Mouse (Mus musculus) T-helper 1 cell (primary cell): ENCODE data around the gene Agpat2.

Experiments used
- in situ Hi-C: fragments of 300-600 bp; cut with MboI, MseI; formaldehyde crosslinking; loops from one replicate; pipeline ENCODE4 v1.15.1; 2025; ENCODE audit warnings: high pct_unique_total_duplicates

Agpat2 gene

DNA sequence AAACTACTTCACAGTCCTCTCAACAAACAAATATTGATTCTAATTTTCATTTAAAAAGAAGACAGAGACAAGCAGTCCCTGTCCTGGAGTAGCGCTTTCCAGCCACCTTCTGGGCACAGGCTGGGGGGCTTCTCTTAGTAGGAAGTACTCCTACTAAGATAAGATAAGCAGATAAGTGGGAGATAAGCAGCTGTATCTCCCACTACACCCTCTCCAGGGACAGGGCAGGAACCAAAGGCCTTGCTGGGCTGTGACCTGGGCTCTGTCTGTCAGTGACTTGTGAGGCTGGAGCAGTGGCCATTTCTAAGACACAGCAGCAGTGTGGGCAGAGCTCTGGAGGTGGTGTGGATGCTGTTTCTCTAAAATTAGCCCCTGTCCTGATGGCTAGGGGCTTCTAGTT, 28.8 kb downstream of the Agpat2 start:
- in situ Hi-C loops = no loop called here

DNA sequence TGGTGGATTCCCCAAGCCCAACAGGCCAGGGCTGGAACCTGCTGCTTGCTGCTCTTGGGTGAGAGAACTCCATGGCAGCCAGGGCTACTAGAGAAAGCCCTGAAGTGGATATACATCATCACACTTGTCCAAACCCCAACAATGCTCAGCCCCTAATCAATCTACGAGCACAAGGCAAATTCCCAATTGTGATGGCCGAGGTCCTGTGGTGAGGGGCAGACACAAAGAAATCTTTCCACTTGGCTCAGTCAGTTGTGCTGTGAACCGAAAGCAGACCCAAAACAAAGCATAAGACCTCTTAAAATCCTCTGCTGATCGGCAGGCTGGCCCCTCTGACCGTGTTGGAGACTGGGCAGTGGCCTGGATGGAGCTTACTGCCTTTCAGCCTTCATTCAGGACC, 29.4 kb downstream of the Agpat2 start:
- in situ Hi-C loops = no loop called here

DNA sequence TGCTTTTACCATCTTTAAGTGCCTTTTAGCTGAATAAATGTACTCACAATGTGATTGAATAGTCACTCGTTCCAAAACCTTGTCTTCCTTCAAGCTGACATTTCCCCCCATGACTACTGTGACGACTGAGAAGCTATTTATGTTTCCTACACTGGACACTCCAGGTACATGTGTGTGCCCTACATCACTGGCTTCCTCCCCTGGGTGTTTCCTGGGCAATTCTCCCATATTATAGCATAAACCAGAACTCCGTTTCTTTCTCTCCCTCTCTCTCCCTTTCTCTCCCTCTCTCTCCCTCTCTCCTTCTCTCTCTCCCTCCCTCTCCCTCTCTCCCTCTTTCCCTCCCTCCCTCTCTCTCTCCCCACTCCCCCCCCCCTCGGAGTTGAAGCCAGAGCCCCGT, 30.4 kb downstream of the Agpat2 start:
- in situ Hi-C loops = no loop called here

DNA sequence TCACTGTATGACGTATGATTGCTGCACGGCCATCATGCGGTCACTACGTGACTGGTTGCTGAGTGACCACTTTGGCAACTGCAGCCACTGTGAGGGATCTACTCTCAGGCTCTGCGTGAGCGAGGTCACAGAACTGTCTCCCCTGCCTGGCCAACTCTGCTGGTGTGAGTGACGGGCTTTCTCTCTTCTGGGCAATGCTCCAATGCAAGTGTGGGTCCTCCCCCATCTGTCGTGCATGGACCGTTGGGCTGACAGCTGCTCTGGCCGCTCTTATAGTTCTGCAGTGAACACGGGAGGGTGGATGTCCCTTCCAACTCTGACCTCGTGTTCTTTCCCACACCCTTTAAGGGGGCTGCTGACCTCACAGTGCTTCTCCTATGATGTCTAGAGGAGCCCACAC, 30.8 kb downstream of the Agpat2 start:
- in situ Hi-C loops = no loop called here

DNA sequence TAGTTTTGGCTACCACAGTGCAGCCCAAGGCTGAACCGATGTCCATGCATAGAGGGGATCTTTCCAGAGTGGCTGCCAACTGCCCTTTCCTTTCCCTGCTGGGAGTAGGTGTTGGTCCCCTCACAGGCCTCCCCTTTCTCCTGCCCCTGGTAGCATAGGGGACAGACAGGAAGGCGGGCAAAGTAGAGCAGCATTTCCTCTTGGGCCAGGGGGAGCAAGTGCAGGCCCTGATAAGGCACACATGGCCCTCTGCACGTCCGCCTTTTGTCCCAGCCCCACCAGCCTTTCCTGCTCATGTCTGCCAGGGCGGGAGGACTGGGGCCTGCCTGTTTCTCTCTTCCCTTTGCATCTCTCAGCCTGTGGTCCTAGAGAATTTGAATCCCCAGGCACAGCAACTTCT, 32.4 kb downstream of the Agpat2 start:
- in situ Hi-C loops = no loop called here

DNA sequence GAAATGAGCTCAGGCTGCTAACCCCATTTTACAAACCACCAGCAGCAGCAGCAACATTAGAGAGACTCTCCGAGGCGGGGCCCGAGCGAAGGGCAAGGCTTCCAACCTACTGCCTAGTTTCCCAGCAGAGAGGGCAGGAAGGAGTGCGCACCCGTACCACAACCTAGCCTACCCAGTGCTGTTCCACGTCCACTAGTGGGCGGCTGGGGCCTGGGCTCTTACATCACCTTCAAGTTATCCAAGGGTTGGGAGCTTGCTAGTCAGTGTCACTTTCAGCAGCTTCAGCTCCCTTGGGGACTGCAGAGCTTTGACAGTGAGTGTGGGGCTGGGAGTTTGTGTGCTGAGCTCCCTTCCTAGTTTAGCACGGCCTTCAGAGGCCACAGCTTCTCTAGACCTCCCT, 32.8 kb downstream of the Agpat2 start:
- in situ Hi-C loops = no loop called here

DNA sequence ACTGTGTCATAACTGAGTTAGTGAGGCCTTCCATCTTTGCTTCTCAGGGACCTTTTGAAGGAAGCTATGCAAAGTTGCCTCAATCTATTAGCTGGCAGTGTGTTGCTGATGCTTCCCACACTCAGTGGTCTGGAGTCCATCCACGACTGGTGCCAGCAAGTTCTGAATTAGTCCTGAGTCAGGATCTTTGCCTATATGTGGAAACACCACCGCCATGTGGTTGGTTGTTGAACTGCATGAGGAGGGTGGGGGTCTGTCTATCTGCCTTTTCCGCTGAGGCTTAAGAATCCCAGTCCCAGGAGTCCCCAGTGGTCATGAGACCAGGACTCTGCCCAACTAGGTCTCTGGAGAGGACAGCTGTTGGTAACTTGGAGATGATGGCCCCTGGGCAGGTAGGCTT, 34.2 kb downstream of the Agpat2 start:
- in situ Hi-C loops = no loop called here

DNA sequence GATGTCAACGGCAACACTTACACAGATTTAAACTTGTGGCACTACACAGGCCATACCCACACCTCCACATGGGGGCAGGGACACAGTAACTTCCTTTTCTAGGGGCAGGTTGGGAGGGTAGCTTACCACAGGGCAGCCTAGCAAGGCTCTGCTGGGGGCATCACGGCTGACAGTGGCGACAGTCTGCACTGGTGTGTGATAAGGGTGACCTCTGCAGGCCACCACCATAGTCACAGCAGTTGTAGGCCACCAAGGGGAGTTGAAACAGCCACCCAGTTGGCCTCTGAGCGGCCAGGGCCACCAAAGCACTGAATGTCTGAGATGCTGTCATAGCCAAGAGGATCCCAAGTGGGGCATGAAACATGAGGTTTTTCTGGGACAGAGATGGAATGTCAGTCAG, 38.0 kb downstream of the Agpat2 start:
- in situ Hi-C loops = no loop called here

DNA sequence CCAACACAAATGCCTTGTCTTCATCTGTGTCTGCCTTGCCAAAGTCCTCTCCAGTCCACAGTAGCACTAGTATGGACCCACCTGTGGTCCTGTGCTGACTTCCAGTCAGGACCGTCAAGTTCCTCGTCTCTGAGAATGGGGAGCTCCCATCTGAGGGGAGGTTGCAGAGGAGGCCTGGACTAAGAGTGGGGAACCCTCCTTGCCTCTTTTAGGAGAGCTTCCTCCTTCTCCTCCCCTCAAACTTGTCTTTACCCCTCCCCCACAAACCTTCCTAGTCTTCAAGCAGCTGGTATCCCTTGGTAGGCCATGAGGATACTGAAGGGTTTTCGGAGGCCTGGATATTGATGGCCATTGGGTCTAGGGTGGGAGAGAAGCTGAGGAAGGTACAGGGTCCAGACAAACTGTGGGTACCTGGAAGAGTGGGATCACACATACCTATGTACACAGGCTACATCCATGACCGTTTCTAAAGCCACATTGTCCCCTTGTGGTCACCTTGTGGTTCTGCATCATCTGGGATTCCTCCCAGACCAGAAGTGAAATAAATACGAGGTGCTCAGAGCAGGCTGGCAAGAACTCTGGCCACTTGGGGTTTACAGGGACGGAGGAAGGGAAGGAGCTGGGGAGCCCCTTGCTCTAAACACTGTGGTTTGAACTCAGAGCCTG, 42.7 kb downstream of the Agpat2 start:
- in situ Hi-C loops = loop anchor here (5.0 kb wide), 2 partner anchors 49 to 109 kb away; no protein-coding TSS in a partner anchor

DNA sequence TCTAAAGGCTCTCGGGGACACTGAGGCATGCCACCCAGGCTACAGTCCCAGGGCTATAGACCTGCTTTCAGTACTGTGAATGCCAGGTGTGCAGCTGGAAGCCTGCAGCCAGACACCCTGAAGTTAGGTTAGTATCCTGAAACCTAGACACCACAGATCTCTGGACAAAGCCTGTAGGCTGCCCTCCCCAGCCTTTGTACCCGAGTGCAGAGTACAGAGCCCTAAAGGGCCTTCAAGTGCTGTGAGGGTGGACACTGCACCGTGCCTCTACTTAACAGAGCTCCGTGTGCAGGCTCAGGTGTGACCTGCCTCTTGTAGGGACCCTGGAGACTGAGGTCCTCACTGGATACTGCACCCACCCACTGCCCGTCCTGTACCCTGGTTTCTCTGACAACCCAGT, 43.7 kb downstream of the Agpat2 start:
- in situ Hi-C loops = loop anchor here (5.0 kb wide), 2 partner anchors 48 to 108 kb away; no protein-coding TSS in a partner anchor

DNA sequence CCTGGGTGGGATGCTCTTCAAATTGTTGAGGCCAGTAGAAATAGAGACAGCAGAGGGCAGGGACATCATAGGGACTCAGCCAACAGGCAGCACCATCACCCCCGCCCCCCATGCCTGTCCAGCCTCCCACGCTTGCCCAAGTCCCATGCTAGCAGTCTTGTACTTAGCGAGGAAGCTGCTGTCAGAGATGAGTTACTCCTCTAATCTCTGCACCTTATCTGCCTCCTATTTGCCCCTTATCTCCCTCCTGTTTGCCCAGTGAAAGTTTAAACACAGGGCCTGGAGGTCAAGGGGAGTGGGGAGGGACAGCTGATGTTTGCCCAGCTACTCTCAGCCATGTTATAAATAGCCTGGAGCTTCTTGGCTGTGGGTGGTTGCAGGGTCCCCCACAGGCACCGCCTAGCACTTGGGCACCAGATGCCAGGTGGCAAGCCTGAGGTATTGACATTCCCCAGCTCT, 47.7 kb downstream of the Agpat2 start:
- in situ Hi-C loops = no loop called here

DNA sequence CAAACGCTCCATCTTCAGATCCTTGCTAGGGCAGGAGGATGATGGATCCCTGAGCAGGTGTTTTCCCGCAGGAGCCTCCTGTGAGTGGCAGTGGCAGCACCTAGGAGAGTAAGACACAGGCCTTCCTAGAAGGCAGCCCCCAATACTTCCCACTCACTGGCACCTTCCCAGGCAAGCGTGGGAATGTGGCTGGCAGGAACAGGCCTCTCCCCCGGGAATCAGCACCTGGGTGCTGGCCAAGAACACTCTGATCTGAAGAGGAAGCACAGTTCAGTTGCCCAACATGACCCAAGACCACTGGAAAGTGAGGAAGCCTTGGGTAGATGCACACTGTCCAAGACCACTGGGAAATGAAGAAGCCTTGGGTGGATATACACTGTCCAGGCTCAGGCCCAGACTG, 49.1 kb downstream of the Agpat2 start:
- in situ Hi-C loops = no loop called here

DNA sequence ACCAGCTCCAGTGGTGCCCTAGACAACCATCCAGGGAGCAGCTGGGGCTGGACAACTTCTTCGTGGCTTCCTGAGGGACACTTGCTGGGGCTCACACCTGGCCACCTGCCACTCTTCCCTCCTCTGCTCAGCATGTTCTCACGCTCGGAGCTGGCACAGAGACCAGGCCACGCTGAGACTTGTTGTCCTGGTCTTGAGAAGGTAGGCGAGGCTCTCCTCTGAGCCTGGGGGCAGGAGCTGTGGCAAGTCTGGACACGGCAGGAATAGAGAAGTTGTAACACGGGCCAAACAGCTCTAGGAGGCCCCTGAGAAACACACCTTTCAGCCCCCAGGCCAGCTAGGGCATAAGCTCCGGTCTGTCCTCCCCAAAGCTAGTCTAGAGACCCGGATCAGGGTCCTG, 50.3 kb downstream of the Agpat2 start:
- in situ Hi-C loops = no loop called here

DNA sequence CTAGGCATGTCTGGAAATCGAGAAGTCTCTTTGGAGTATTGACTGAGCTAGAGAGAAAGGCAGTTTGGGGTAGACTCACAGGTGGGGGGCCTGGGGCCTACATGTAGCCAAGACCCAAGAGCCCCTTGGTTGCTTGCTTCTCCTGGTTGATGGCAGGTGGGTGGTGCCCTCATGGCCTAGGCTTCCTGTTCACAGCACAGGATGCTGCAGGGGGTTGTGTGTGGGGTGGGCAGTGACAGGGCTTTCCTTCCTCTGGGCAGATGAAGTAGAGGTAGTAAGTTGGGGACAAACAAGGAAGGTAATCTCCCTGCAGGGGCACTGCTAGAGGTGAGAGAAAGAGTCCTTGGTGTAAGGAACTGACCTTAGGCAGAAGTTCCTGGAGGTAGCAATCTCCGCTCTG, 52.2 kb downstream of the Agpat2 start:
- in situ Hi-C loops = no loop called here

DNA sequence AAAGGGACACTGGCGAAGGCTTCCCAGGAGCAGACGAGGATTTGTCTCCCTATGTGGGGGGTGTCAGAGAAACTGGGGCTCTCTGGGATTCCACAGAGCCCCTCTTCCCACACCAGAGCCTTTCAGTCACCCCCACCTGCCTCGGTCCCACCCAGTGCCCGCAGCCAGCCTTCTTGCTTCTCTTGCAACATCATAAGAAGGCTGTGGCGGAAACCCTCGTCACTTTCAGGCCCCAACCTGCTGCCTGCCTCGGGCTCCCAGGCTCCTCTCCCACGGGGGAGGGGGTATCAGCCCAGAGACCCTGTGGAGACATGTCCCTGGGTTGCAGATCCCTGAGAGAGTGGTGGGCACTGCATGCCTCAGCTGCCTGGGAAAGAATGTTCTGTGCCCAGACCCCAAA, 52.8 kb downstream of the Agpat2 start:
- in situ Hi-C loops = no loop called here

DNA sequence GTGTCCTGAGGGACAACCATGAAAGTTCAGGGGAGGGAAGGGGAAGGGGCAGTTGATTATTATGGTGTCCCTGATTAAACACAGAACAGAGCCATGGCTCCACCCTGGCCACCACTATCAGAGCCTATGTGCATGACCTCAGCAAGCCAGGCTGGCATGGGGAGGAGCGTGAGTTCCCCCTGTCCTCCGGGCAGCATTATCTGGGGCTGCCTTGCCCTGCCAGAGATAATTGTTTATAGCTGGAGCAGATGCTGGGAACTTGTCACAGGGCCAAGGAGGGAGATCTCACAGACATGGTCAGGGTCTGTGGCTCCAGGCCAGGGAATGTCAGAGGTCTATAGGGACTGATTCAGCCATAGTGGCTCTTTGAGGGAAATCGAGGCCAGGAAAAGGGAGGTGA, 53.4 kb downstream of the Agpat2 start:
- in situ Hi-C loops = no loop called here

DNA sequence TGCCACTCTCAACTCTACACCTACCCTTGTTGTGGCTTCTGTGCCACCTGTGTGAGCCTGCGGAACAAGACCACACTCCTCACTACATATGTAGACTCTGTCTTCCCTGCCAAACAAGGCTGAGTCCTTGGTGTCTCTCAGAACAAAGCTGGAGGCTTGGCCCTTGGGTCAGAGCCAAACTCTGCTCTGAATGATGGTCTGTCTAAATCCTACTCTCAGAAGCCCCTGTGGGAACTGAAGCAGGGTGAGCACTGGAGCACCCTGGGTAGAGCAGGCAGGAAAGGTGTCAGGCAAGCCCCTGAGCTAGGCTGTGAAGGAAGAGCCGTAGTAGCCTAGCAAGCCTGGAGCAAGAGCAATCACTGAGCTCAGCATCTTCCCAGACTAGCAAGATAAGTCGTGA, 54.0 kb downstream of the Agpat2 start:
- in situ Hi-C loops = no loop called here

DNA sequence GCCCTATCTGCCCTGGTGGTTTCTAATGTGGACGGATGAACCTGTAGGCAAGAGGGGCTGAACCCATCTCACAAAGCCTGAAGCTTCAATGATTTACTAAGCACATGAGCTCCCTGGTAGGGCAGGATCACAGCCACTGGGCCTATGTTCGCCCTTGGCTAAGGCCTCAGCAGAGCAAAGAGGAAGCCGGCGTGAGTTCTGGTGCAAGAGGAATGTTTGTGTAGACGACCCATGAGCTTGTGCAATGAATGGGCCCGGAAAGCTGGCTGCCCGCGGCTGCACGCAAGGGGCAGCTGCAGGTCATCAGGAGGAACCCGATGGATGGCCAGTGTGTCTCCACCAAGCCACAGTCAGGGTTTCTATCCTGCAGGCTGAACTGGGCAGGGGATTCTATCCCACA, 54.4 kb downstream of the Agpat2 start:
- in situ Hi-C loops = no loop called here

DNA sequence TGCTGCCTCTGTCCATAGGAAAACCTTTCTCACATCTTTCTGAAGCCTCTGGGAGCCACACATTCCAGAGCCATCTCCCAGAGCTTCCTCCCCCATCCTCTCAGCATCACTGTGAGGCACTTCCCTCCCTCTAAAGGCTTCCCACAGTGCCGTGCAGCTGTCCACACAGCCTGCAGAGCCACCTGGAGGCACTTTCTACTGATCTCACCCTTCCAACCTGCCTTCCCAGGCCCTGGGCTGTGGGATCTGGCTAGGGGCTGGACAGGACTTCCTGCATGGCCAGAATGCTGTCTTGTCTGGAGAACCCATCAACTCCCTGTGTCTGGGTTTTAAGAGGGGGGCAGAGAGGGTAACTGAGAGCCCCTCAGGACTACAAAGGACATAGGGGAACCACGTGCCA, 56.7 kb downstream of the Agpat2 start:
- in situ Hi-C loops = no loop called here

DNA sequence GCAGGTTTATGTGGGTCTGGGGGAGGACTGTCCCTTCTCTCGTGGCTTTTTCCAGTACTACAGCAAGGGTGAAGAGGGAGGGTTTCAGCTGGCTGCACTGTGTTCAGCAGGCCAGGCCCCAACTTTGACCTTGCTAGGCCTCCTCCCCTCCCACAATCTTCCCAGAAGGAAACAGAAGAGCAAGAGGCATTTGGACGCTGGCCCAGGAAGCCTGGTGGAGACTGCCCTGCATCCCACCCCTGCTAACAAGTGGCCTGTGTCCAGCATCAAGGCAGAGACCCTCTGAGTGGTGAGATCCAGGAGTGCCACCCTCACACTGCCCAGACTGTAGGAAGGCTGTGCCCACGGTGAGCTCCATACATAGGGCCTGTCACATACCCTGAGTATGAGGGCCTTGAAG, 60.0 kb downstream of the Agpat2 start:
- in situ Hi-C loops = no loop called here

DNA sequence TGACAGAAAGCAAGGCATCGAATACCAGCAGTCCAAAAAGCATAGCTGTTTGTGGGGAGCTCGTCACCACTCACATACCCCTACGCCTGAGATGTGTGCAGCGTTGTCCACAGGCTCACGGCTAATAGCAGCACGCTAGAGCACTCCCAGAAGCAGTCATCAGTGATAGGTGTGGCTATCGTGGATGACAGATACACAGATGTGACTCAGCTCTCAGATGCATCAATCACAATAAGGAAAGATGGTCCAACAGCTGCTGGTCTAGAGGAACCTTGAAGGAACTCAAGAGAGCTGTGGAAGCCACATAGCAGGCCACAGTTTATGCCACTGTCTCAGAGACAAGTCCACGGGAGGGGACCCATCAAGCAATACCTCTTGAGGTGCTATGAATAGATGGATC, 60.4 kb downstream of the Agpat2 start:
- in situ Hi-C loops = no loop called here

DNA sequence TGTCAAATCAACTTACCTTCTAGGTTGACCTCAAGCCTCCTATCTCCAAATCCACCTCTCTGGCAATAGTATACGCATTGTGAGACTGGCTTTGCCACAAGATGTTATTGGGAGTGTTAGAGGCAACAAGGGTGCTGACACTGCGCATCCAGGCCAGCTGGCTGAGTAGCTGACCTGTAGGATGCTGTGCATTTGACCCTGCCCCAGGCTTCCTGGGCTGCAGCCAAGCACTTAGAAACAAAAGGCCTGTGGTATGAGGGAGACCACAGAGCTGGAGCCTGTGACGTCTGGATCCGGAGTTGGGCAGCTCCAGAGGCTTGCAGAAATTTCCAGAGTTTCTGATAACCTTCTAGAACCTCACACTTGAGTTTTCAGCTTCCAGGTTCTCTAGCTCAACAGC, 61.1 kb downstream of the Agpat2 start:
- in situ Hi-C loops = no loop called here
